Mouse (Mus musculus): Measurements from ENCODE around the gene Ntrk2.

- no peak for TF ChIP-seq CTCF (IDR thresholded peaks at IDR 0.05; ENCODE audit: extremely low read depth, insufficient read length, insufficient replicate concordance, low read depth, low read length)
- no peak for TF ChIP-seq POLR2A (IDR thresholded peaks at IDR 0.05; ENCODE audit: low read depth, low read length)
Observed at GRCm38 (mm10) chr13:59091138-59091971, 285.0 kb downstream of the Ntrk2 start.
